Mouse (Mus musculus) limb, embryonic 13.5 days (tissue): ENCODE measurements at regions not wholly inside any gene's neighbourhood (a gene's known extent, or its start where the extent isn't known, plus 50 kb on each side); places are given as distances from the start of the nearest gene placed in this dataset.
"Not testable (repeated sequence)": the region's sequence is repeated elsewhere in the genome, so short reads cannot be mapped to it uniquely, and the experiment has no call there.

ENCODE experiments used
- ATAC-seq: fragments of 200-750 bp; cut with Nextera tagmentation; 2 replicates; pipeline ENCODE4 v1.8.0; 2017; ENCODE audit warnings: low read depth, moderate number of reproducible peaks, moderate TSS enrichment; ENCODE audit not compliant: low FRiP score
- H3K27ac ChIP-seq: fragments of 300-500 bp; sonication (generic); 2 replicates; pipeline ENCODE4 v1.5.1; 2015; ENCODE audit warnings: inconsistent platforms, mild to moderate bottlenecking, moderate library complexity
- H3K27me3 ChIP-seq: fragments of 300-500 bp; sonication (generic); 2 replicates; pipeline ENCODE4 v1.6.1; 2015; ENCODE audit warnings: mild to moderate bottlenecking, inconsistent platforms
- H3K36me3 ChIP-seq: fragments of 300-500 bp; sonication (generic); 2 replicates; pipeline ENCODE4 v1.6.1; 2015; ENCODE audit warnings: inconsistent platforms, mild to moderate bottlenecking, moderate library complexity
- H3K4me1 ChIP-seq: fragments of 300-500 bp; sonication (generic); 2 replicates; pipeline ENCODE4 v1.6.1; 2015; ENCODE audit warnings: inconsistent platforms
- H3K4me2 ChIP-seq: fragments of 300-500 bp; sonication (generic); replicated peaks from 2 replicates; pipeline ENCODE4 v1.6.1; 2015; ENCODE audit warnings: inconsistent platforms, mild to moderate bottlenecking, moderate library complexity
- H3K4me3 ChIP-seq: fragments of 300-500 bp; sonication (generic); 2 replicates; pipeline ENCODE4 v1.5.1; 2015; ENCODE audit warnings: moderate library complexity, mild to moderate bottlenecking, inconsistent platforms
- H3K9ac ChIP-seq: fragments of 300-500 bp; sonication (generic); 2 replicates; pipeline ENCODE4 v1.6.1; 2015; ENCODE audit warnings: mild to moderate bottlenecking, inconsistent platforms
- H3K9me3 ChIP-seq: fragments of 300-500 bp; sonication (generic); 2 replicates; pipeline ENCODE4 v1.6.1; 2016; ENCODE audit warnings: inconsistent platforms
- WGBS: fragments of 180-500 bp; shearing (Covaris S2); methylation state at CpG from one replicate; pipeline ENCODE4 v1.1.7; 2015; 5-methylcytosine and 5-hydroxymethylcytosine counted together

- Histone ChIP-seq H3K4me2 (no peak overlapping the region), H3K4me1 (no peaks in the 10 kb centered on the region), H3K9ac (no peak overlapping the region), H3K9me3 (no peaks in the 10 kb centered on the region), H3K4me3 (no peak overlapping the region), H3K27ac (no peak overlapping the region), H3K27me3 (no peaks in the 10 kb centered on the region), H3K36me3 (no peaks in the 10 kb centered on the region)
- 88% methylated on average over 3 of the region's 3 CpGs for WGBS
- no peak for ATAC-seq
Measured at GRCm38 (mm10) chr4:23148097-23148849, 660.1 kb upstream of the Pou3f2 start.

GRCm38 (mm10) chr4:23133386-23133785, 645.2 kb upstream of the Pou3f2 start:
- Histone ChIP-seq H3K36me3 (no peaks in the 10 kb centered on the region), H3K9me3 (no peaks in the 10 kb centered on the region), H3K4me1 (no peaks in the 10 kb centered on the region), H3K27me3 (no peaks in the 10 kb centered on the region), H3K27ac (no peak overlapping the region), H3K4me3 (no peak overlapping the region), H3K4me2 (no peak overlapping the region), H3K9ac (no peak overlapping the region)
- no peak for ATAC-seq
- 30% methylated on average over 2 of the region's 2 CpGs for WGBS

GRCm38 (mm10) chr4:23101452-23101851, 613.3 kb upstream of the Pou3f2 start:
- not testable (repeated sequence) for ATAC-seq
- 95% methylated on average over 2 of the region's 2 CpGs for WGBS

GRCm38 (mm10) chr4:23079521-23079920, 591.4 kb upstream of the Pou3f2 start:
- Histone ChIP-seq H3K9me3 (no peaks in the 10 kb centered on the region), H3K4me3 (no peak overlapping the region), H3K4me2 (no peak overlapping the region), H3K4me1 (no peaks in the 10 kb centered on the region), H3K27me3 (no peaks in the 10 kb centered on the region), H3K27ac (no peak overlapping the region), H3K36me3 (no peaks in the 10 kb centered on the region), H3K9ac (no peak overlapping the region)
- 93% methylated on average over 5 of the region's 5 CpGs for WGBS
- no peak for ATAC-seq

More at GRCm38 (mm10) chr4:23101452-23101851, 613.3 kb upstream of the Pou3f2 start:
- not testable (repeated sequence) for H3K27me3 ChIP-seq, H3K4me2 ChIP-seq, H3K27ac ChIP-seq, H3K4me3 ChIP-seq, H3K36me3 ChIP-seq, H3K4me1 ChIP-seq, H3K9me3 ChIP-seq, H3K9ac ChIP-seq

- no peak for ATAC-seq
- H3K27ac ChIP-seq = no peak overlapping the region
- 69% methylated on average over 2 of the region's 2 CpGs for WGBS
Measured at GRCm38 (mm10) chr4:23077603-23078002, 589.4 kb upstream of the Pou3f2 start.

GRCm38 (mm10) chr4:23050701-23051317, 562.6 kb upstream of the Pou3f2 start:
- Histone ChIP-seq H3K27ac (no peak overlapping the region), H3K27me3 (no peaks in the 10 kb centered on the region), H3K9me3 (no peaks in the 10 kb centered on the region), H3K9ac (no peak overlapping the region), H3K4me1 (no peaks in the 10 kb centered on the region), H3K4me3 (no peak overlapping the region), H3K36me3 (no peaks in the 10 kb centered on the region), H3K4me2 (no peak overlapping the region)
- 68% methylated on average over 9 of the region's 9 CpGs for WGBS
- ATAC-seq = no peak

More at GRCm38 (mm10) chr4:23077603-23078002, 589.4 kb upstream of the Pou3f2 start:
- Histone ChIP-seq H3K4me1 (no peaks in the 10 kb centered on the region), H3K27me3 (no peaks in the 10 kb centered on the region), H3K4me3 (no peak overlapping the region), H3K9me3 (no peaks in the 10 kb centered on the region), H3K36me3 (no peaks in the 10 kb centered on the region), H3K4me2 (no peak overlapping the region), H3K9ac (no peak overlapping the region)

GRCm38 (mm10) chr4:23037784-23038183, 549.6 kb upstream of the Pou3f2 start:
- no peaks in the 10 kb centered on the region for H3K27me3 ChIP-seq
- no peak overlapping the region for H3K9ac ChIP-seq
- H3K4me1 ChIP-seq = no peaks in the 10 kb centered on the region
- H3K27ac ChIP-seq = no peak overlapping the region
- H3K4me2 ChIP-seq = no peak overlapping the region
- WGBS = 74% methylated on average over 6 of the region's 6 CpGs
- no peaks in the 10 kb centered on the region for H3K9me3 ChIP-seq
- H3K4me3 ChIP-seq = no peak overlapping the region
- no peaks in the 10 kb centered on the region for H3K36me3 ChIP-seq
- no peak for ATAC-seq

GRCm38 (mm10) chr4:23031271-23031670, 543.1 kb upstream of the Pou3f2 start:
- H3K36me3 ChIP-seq = no peaks in the 10 kb centered on the region

GRCm38 (mm10) chr4:23022177-23022576, 534.0 kb upstream of the Pou3f2 start:
- 24% methylated on average over 2 of the region's 2 CpGs for WGBS
- Histone ChIP-seq H3K4me2 (no peak overlapping the region), H3K9me3 (no peaks in the 10 kb centered on the region), H3K9ac (no peak overlapping the region), H3K4me1 (no peaks in the 10 kb centered on the region), H3K4me3 (no peak overlapping the region), H3K36me3 (no peaks in the 10 kb centered on the region), H3K27ac (no peak overlapping the region), H3K27me3 (no peaks in the 10 kb centered on the region)
- ATAC-seq = no peak; the same call in 1 of the 2 replicates

More at GRCm38 (mm10) chr4:23031271-23031670, 543.1 kb upstream of the Pou3f2 start:
- Histone ChIP-seq H3K9me3 (no peaks in the 10 kb centered on the region), H3K4me1 (no peaks in the 10 kb centered on the region), H3K4me2 (no peak overlapping the region), H3K4me3 (no peak overlapping the region), H3K27ac (no peak overlapping the region), H3K27me3 (no peaks in the 10 kb centered on the region), H3K9ac (no peak overlapping the region)
- no peak for ATAC-seq
- 91% methylated on average over 2 of the region's 2 CpGs for WGBS

- Histone ChIP-seq H3K9me3 (no peaks in the 10 kb centered on the region; the same call in 1 of the 2 replicates), H3K4me2 (no peak overlapping the region), H3K27me3 (no peaks in the 10 kb centered on the region), H3K4me1 (no peaks in the 10 kb centered on the region), H3K36me3 (no peaks in the 10 kb centered on the region), H3K27ac (no peak overlapping the region), H3K4me3 (no peak overlapping the region), H3K9ac (no peak overlapping the region)
- 77% methylated on average over 2 of the region's 2 CpGs for WGBS
- no peak for ATAC-seq
Measured at GRCm38 (mm10) chr4:23010346-23010745, 522.2 kb upstream of the Pou3f2 start.

GRCm38 (mm10) chr4:23009196-23009595, 521.0 kb upstream of the Pou3f2 start:
- not testable (repeated sequence) for H3K36me3 ChIP-seq, ATAC-seq, H3K9me3 ChIP-seq, H3K27me3 ChIP-seq, H3K9ac ChIP-seq, H3K4me1 ChIP-seq, H3K4me3 ChIP-seq, H3K27ac ChIP-seq, H3K4me2 ChIP-seq
- 72% methylated on average over 3 of the region's 3 CpGs for WGBS

GRCm38 (mm10) chr4:22998994-22999393, 510.8 kb upstream of the Pou3f2 start:
- H3K4me3 ChIP-seq = no peak overlapping the region
- H3K9ac ChIP-seq = no peak overlapping the region
- no peaks in the 10 kb centered on the region for H3K36me3 ChIP-seq
- 23% methylated on average over 4 of the region's 4 CpGs for WGBS
- H3K9me3 ChIP-seq = no peaks in the 10 kb centered on the region
- no peaks in the 10 kb centered on the region for H3K27me3 ChIP-seq
- H3K27ac ChIP-seq = no peak overlapping the region
- no peak overlapping the region for H3K4me2 ChIP-seq
- peaks cover 19% of the 10 kb centered on the region for H3K4me1 ChIP-seq
- no peak for ATAC-seq
